Mouse (Mus musculus): ENCODE results near the gene Trpv4.

Gene Trpv4

DNA sequence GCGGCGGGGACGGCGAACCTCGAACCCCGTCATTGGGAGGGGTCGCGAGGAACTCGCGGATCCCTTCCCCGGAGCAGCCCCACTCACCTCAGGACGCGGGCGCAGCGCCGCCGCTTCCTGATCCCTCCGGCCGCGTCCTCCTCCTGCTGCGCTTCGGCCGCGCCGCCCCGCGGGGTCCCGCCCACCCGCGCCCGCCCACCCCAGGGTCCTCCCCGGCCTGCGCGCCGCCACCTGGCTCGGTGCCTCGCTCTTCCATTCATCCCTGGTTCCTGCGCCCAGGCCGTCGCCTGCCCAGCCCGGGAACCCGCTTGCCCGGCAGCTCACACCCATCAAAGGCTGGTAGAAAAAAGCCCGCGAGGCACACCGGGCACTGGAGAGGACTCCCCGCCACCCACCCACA lies at the start of gene Trpv4:
Gene Trpv4 (minus strand): TSS at position 167 of the 400 bp plus-strand sequence.
- DNase-seq (ENCODE audit: low spot score in 2 of 2) = no peak

DNA sequence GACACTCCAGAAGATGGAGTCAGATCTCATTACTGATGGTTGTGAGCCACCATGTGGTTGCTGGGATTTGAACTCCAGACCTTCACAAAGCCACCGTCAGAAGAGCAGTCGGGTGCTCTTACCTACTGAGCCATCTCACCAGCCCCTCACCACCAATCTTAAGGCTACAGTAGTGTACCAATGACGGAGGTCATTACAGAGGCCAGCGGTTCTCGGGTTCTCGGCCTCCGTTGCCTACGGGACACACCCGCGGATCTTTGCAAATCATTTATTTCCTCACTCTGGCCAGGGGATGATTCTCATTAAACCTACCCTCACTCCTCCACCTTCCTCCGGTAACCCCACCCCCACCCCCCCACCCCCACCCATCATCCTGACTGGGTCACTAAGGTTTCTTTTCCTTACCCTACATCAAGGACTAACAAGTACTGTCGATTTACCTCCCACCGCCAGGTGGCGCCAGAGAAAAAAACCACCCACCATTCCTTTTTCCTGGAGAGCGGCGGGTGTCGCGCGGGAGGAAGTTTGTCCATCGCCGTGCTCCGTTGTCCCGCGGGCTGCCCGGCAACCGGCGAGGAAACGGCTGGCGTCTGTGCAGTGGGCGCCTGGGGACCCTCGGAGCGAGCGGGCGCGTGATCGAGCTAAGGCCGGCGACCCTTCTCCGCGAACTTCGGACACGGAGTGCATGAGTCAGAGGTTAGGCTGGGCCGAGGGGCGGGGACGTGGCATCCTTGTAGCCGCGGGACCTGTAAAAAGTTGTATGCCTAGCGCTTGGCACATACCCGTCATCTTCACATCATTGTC lies 49.2 kb upstream of the Trpv4 start, which contains the start of gene Tchp:
Gene Tchp (plus strand): TSS at position 496 of the 804 bp plus-strand sequence.
- DNase-seq (ENCODE audit: low spot score in 2 of 2) = peak; percentile 84 to 88

DNA sequence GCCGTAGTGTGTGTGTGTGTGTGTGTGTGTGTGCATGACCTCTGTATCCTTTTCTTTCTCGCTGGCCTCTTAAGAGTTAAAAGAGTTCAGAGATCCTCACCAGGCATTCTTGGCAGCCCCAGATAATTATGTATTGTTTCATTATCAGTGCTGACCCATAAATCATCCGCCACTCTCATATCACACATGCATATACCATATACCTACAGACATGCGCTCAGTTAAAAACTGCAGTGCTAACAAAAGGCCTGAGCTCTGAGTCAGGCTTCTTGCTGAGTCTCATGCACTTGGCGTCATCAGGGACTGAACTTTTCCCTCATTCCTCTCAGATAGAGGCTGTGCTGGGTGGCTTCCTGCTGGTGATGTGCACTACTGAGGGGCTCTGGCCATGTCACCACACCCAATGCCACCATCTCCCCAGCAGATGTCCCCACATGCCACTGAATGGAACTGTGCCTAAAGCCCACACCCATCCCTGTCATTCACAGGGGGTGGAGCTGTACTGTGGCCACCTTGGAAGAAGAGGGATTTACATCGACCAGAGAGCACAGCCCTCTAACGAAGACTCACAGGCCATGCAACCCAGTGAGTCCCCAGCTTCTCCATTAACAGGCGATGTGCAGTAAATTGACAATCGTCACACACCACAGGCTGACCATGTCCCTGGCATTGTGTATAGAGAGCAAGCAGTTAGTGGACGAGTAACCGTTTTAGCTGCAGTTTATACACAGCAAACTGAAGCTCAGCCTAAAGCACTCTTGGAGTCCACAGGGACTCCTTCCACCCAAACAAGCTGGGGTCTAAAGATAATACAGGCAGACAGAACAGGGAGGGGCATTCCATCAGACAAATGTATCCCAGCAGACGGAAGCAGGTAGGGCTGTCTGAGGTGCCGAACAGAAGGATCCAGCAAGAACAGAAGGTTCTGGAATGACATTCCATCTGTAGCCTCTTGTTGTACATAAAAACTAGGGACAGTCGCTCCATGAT lies 44.5 kb upstream of the Trpv4 start:
- no peak for DNase-seq (ENCODE audit: low spot score in 2 of 2)

DNA sequence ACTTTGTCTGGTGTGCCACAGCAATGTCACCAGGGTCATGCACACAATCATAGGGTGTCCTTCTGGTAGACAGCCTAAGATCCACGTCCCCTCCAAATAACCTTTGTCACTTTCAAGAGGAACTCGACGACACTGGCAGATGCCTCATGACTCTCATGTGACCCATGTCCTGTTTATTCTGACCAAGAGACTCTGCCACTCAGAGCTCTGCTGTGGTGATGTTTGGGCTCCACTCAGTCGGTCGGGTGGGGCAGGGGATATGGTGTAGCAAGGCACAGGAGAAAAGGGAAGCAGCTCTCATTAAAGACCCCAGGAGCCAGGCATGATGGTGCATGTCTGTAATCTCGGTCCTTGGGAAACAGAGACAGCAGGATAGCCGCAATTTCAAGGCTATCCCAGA lies 40.8 kb upstream of the Trpv4 start:
- DNase-seq (ENCODE audit: low spot score in 2 of 2) = no peak

DNA sequence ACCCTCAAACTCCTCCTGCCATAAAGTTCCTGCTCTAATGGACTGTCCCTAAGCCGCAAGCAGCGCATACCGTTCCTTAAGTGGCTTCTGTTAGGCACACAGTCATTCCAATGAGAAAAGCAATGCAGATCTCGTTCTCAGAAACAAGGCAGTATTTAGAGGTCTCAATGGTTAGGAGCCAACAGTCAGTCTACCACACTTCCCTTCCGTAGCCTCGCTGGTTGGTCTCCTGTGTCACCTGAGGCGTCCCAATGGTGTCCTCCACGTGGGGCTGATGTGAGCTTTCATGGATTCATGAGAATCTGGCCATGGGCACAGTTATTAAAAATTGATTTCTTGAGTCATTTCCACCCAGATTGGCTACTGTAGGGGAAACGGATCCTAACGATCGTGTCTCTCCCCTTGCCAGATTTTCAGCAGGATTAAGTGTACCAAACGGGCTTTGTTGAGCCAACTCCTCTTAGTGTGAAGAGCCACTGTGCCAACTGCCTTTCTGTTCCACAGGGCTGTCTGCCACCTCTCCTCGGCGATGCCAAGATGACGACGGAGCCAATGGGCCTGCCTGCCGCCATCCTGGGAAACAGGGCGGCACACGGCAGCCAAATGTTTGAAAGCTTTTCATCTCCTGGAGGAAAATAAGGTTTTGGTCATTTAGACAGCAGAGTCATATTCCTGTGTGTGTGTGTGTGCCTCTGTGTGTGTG lies 40.0 kb upstream of the Trpv4 start:
- peak; percentile 55 to 62 for DNase-seq (ENCODE audit: low spot score in 2 of 2)

DNA sequence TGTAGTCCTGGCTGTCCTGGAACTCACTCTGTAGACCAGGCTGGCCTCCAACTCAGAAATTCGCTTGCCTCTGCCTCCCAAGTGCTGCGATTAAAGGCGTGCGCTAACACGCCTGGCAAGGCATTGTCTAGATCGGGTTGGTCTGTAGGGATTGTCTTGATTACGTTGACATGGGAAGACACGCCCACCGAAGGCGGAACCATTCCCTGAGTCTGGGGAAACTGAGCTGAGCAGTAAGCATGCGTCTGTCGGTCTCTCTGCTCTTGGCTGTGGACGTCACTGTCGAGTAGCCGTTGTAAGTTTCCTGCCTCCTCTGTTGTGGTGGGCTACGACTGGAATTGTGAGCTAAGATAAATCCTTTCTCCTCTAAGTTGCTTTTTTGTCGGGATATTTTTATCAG lies 38.7 kb upstream of the Trpv4 start:
- DNase-seq (ENCODE audit: low spot score in 2 of 2) = no peak

DNA sequence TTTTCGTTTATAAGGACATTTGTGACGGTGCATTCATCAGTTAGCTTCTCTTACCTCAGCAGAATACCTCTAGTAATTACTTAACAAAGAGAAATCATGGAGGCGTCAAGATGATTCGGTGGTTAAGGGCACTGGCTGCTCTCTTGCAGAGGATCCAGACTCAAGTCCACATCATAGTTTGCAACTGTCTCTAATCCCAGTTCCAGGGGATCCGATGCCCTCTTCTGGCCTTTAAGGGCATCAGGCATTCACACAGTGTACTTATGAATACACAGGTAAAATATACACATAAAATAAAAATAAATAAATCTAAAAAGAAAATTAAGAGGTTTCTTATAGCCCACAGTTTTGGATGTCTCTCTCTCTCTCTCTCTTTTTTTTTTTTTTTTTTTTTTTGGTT lies 37.6 kb upstream of the Trpv4 start:
- no peak for DNase-seq (ENCODE audit: low spot score in 2 of 2)

DNA sequence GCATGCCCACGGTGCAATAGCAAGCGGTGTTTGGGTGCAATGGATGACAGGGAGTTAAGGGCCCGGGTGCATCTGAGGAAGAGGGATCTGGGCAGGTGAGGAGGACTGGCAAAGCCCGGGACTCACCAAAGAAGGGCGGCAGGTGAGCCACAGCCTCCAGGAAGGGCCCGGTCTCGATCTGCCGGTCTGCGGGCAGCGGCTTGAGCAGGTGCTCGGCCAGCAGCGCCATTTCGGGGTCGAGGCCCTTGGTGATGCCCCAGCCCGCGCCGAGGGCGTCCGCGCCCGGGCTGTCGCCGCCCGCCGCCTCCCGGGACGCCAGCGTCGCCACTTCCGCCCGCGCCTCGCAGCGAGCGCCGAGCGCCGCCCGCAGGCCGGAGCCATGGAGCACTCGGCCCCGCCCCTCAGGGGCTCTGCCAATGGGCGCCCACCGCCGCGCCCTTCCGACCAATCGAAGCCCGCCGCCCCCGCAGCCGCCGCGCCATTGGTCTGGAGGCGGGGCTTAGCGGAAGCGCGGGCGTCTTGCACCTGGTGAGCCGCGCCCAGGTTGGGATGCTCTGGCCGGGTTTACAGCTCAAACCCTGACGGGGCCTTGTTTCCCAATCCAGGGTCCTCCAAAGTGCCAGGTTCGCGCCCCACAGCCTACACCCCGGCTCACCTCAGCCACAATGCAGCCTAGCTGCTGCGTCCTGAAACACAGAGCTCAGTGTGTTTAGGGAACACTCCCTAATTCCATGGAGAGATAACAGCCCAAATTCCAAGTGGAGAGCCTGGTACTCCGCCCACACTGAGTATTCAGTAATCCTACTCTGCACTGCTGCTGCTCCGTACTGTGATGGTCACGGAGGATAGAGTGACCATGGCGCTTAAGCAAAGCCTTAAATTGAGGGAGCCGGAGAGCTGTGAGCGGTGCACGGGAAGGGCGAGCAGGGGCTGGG lies 32.7 kb upstream of the Trpv4 start, which contains the start of gene Gltp:
Gene Gltp (minus strand): TSS at position 352 of the 935 bp plus-strand sequence.
- DNase-seq (ENCODE audit: low spot score in 2 of 2) = peak; percentile 82 to 91

DNA sequence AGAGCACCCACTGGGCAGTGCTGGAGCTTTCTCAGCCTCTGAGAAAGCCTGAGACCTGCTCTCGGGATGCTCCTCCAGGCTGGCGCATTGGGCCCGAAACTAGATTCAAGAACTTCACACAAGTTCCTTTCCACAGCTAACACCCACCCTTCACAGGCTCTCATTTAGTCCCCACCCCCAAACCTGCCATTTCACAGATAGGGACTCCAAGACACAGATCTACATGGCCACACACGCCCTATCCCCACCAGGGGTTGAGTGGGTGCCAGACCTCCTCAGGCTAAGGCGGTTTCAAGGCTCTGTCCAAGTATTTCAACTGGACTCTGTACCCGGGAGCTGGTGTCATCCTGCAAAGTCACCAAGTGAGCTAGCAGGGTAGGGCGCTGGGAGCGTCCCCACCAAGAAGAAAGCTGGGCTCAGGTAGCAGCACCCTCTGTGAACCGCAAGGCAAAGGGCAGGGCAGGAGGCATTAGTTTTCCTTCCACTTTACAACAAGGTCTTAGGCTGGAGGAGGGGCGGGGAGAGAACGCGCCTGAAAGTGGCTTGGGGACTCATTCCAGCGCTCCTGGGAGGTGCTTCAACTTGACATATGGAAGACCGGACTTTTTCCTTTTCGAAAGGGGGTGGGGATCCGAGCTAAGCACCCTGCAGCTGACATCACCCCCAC lies 31.6 kb upstream of the Trpv4 start:
- DNase-seq (ENCODE audit: low spot score in 2 of 2) = no peak

DNA sequence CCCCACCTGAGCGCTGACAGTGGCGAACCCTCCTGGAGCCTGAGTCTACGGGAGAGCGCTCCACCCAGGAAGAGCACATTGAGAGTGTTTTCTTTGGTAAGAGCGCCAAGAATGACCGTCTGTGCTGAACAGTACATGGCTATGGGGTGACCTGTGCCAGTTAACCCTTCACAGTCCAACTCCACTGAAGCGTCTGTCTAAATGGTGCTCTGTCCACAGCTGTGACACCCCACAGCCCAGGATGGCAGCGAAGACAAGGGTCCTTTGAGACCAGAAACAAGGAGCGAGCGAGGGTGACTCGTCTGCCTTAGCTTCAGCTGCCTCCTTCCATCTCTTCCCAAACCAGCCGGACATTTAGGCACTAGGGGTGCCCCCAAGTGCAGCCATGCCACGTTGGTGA lies 30.5 kb upstream of the Trpv4 start:
- DNase-seq (ENCODE audit: low spot score in 2 of 2) = no peak

DNA sequence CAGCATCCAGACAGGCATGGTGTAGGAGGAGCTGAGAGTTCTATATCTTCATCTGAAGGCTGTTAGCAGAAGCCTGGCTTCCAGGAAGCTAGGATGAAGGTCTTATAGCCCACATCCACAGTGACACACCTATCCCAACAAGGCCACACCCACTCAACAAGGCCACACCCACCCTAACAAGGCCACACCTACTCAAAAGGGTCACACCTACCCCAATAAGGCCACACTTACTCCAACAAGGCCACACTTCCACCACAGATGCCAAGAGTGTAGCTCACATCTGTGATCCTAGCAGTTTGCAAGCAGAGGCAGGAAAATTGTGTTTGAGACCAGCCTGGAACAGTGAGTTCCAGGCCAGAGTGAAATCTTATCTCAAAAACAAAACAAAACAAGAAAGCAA lies 29.7 kb upstream of the Trpv4 start:
- no peak for DNase-seq (ENCODE audit: low spot score in 2 of 2)

DNA sequence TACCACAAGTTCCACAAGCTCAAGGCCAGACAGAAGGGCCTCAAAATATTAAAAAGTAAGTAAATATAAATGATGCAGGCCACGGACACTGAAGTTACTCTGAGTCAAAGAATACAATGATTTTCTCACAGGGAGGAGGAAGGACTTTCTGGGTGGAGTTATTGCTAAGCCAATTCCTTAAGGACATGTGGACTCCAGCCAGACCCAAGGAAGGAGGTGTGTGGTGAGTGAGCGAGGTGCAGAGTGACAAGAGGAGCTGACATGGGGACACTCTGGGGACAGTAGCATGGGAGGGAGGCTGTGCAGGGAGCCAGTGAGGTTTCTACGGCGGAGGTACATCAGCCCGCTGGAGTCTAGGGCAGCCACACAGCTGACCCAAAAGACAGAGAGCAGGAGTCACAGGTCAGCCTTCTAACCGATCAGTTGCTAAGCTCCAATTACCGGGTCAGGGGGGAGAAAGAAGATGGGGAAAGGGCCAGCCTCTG lies 28.5 kb upstream of the Trpv4 start:
- no peak for DNase-seq (ENCODE audit: low spot score in 2 of 2)

DNA sequence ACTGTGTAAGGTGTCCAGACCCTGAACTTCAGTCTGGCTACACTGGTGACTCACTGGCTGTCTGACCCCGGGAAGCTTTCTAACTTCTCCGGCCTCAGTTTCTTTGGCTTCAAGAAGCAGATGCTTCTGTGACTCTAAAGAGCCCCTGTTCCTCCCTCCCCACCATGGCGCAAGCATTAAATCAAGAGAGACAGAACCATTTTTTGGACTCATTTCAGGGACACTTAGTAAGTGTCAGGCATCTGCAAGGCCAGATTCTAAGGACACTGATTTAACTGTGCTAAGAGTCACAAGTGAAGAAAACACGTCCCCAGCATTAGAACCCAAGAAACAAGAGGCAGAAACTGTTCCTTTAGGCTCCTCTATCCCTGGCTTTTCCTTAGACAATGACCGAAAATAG lies 27.8 kb upstream of the Trpv4 start:
- DNase-seq (ENCODE audit: low spot score in 2 of 2) = no peak

DNA sequence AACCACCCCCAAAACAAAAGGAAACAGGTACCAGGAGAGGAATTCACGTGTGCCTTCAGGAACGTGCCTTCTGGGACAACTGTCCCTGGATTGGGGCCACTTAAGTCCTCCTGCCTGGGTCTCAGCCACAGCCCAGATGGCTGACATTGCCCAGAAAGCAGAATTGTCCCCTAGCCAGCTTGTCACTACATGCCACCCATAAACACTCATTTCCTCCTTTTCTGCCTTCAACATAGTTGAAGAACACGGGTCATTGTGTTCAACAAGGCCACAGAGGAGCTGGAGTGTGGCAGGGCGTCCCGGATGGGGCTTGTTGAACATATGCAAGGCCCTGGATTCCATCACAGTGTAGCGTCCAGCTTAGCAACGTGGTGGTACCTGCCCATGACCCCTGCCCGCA lies 23.5 kb upstream of the Trpv4 start:
- no peak for DNase-seq (ENCODE audit: low spot score in 2 of 2)

DNA sequence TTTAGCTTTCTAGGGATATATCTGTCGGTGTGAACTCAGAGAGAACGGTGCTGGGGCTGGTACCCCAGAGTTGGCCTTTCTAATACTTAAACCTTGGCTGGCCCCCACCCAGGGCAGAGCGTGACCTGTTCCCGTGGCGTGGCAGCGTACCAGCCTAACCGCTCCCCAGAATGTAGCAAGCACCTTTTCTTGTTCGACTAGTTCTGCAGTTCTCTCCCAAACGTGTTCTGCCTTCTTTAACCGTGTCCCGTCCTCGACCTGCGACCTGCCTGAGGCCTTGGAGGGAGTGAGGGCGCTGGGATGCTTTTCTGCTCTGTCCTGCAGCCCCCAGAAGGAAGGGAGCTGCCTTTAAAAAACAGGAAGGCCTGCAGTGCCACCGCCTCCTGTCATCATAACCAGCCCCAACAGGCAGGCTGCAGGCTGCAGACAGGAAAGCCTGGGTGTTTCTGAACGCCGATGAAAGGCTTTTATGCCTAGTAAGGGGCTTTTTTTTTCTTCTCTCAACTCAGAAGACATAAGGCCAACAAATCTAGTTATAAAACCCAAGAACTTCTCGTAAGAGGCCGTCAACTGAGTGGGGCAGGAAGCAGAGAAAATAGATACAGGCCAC lies 22.6 kb upstream of the Trpv4 start:
- DNase-seq (ENCODE audit: low spot score in 2 of 2) = no peak

DNA sequence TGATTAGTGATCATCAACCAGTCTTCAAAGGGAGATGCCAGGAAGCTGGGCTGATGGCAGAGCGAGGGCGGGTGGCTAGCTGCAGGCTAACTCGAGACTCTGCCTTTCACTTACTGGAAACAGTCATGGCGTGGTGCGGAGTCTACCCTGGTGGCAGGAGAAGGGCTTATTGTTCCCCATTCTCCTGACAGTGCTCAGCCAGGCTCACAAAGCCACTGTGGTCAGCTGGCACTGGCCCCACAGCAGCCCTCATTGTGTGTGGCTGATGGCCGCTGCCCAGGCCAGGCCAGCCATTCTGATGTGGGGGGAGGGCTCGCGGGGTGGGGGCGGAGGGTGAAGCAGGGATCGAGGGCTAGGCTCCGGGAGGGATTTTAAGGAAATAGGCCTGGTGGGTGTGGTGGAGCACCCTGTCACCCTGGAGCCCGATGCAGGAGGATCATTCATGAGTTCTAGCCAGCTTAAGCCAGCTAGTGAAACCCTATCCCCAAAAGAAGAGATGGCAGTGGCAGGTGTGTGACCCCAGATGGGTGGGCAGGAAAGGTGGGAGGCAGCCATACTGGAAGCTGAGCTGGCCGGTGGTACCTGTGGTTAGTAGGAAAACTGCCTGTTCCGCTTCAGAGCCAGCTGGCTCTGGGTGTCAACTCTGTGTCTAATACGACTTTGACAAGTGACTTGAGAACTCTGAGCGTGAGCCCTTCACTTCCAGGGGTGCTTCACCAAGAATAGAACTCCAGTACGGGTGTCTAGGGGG lies 21.8 kb upstream of the Trpv4 start:
- no peak for DNase-seq (ENCODE audit: low spot score in 2 of 2)

DNA sequence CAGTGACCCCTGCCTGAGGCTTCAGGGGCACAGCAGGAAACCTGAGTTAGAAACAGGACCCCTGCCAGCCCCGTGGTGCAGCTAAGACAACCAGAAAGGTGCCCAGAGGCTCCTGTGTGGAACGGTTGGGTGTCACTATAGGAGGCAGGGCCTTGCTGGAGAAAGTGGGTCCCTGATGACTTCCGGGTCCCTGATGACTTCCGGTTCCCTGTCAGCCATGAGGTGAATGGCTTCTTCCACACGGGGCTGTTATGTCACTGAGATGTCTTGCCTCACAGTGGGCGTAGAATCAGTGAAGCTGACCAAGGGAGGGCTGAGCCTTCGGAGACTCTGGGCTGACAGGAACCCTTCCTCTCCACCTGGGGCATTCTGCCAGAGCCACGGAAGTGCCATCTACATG lies 16.4 kb upstream of the Trpv4 start:
- DNase-seq (ENCODE audit: low spot score in 2 of 2) = no peak

DNA sequence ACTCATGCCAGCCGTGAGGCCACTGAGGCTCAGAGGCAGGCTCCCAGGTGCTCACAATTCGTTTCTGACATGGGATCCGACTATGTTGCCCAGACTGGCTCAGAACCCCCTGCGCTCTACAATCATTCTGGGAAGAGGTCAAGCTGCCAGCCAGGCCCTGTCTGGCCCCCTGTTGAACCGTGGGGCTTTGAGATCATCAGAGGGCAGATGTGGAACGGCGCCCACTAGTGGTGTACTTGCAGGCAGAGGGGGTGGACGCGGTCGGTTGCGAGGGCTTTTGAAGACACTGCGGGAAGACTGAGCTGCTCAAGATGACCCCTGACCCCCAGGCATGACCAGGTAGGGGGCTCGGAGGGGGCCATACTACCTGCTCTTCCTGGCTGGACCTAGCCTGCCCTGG lies 14.9 kb upstream of the Trpv4 start:
- no peak for DNase-seq (ENCODE audit: low spot score in 2 of 2)

DNA sequence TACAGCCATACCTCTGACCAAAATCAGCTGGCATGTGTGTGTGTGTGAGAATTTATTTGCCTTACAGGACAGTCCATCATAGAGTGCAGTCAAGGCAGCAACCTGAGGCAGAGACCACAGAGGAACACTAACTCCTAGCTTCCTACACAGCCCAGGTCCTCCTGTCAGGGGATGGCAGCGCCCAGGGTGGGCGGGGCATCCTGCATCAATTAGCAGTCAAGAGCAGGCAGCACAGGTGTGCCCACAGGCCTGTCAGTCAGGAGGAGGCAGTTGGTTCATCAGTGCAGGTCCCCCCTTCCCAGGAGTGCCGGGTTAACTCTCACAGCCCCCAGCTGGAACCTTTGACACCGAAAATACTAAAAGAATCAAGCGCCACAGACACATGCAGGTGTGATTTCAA lies 10.8 kb upstream of the Trpv4 start:
- DNase-seq (ENCODE audit: low spot score in 2 of 2) = no peak

All from frontal cortex, postnatal 14 days (tissue).